Mouse (Mus musculus) liver, embryonic 16.5 days (tissue): ENCODE results near the gene Arf3. TPM values are rescaled to one million over a fixed set of nuclear protein-coding genes. Genes with fewer than 3 reads are reported as not detected.
"Not testable (repeated sequence)": the region's sequence is repeated elsewhere in the genome, so short reads cannot be mapped to it uniquely, and the experiment has no call there.

Source experiments
- ATAC-seq: fragments of 200-750 bp; cut with Nextera tagmentation; 2 replicates; pipeline ENCODE4 v1.8.0; 2017; ENCODE audit warnings: low read depth, mild to moderate bottlenecking, moderate number of reproducible peaks, moderate library complexity
- H3K27ac ChIP-seq: fragments of 300-500 bp; sonication (generic); 2 replicates; pipeline ENCODE4 v1.5.1; 2014; ENCODE audit warnings: mild to moderate bottlenecking, low read length
- H3K27me3 ChIP-seq: fragments of 300-500 bp; sonication (generic); 2 replicates; pipeline ENCODE4 v1.6.1; 2014; ENCODE audit warnings: low read depth, low read length, mixed read lengths; ENCODE audit not compliant: control insufficient read depth, insufficient read depth
- H3K36me3 ChIP-seq: fragments of 300-500 bp; sonication (generic); 2 replicates; pipeline ENCODE4 v1.6.1; 2014; ENCODE audit warnings: mild to moderate bottlenecking; ENCODE audit not compliant: control insufficient read depth, insufficient read depth
- H3K4me1 ChIP-seq: fragments of 300-500 bp; sonication (generic); 2 replicates; pipeline ENCODE4 v1.6.1; 2014; ENCODE audit warnings: low read depth, low read length, mixed read lengths; ENCODE audit not compliant: control insufficient read depth
- H3K4me2 ChIP-seq: fragments of 300-500 bp; sonication (generic); 2 replicates; pipeline ENCODE4 v1.6.1; 2014; ENCODE audit warnings: low read depth, low read length, mixed read lengths
- H3K4me3 ChIP-seq: fragments of 300-500 bp; sonication (generic); 2 replicates; pipeline ENCODE4 v1.5.1; 2014; ENCODE audit warnings: low read depth, mild to moderate bottlenecking, low read length
- H3K9ac ChIP-seq: fragments of 300-500 bp; sonication (generic); 2 replicates; pipeline ENCODE4 v1.6.1; 2014; ENCODE audit warnings: low read depth, low read length
- H3K9me3 ChIP-seq: fragments of 300-500 bp; sonication (generic); replicated peaks from 2 replicates; pipeline ENCODE4 v1.6.1; 2016; ENCODE audit warnings: low read length; ENCODE audit not compliant: control insufficient read depth
- WGBS: fragments of 180-500 bp; shearing (Covaris S2); extraction: QIAGEN DNeasy Blood & Tissue Kit; methylation state at CpG from one replicate; pipeline ENCODE4 v1.1.7; 2014; ENCODE audit not compliant: insufficient replicate concordance; 5-methylcytosine and 5-hydroxymethylcytosine counted together
- polyA plus RNA-seq: library from polyadenylated mRNA; unstranded; fragments of >200 nt; fragmentation: Nextera tagmentation; extraction: Ambion mirVana; gene quantifications from 2 replicates; pipeline ENCODE4 v1.2.1, GENCODE M21; 2015

The Arf3 gene
- polyA plus RNA-seq, 1 experiment from 2014 or later: 12.0 TPM

DNA sequence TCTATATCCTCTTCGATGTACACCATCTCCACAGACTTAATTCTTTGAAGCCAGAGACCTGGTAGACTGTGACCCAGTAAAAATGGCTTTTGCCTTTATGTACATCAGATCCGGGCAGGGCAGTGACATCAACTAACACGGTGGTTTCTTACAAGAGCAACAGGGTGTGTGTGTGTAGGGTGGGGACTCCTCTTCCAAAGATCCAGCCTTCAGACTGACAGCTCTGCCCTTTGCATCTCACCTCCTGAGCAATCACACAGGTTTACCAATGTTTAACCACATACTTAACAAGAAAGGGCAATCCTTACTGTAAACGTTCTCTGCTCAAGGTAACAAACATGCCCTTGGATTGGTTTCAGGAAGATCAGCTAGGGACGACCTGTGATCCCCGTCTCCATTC lies 15.7 kb downstream of the Arf3 start:
- H3K27ac ChIP-seq: no peak overlapping the region
- no peaks in the 10 kb centered on the region for H3K36me3 ChIP-seq
- no peak overlapping the region for H3K4me2 ChIP-seq
- 57% methylated on average over 6 of the region's 6 CpGs for WGBS
- no peaks in the 10 kb centered on the region for H3K27me3 ChIP-seq
- no peak overlapping the region for H3K4me3 ChIP-seq
- ATAC-seq: no peak
- no peak overlapping the region for H3K9ac ChIP-seq
- H3K9me3 ChIP-seq: no peaks in the 10 kb centered on the region
- no peaks in the 10 kb centered on the region for H3K4me1 ChIP-seq

DNA sequence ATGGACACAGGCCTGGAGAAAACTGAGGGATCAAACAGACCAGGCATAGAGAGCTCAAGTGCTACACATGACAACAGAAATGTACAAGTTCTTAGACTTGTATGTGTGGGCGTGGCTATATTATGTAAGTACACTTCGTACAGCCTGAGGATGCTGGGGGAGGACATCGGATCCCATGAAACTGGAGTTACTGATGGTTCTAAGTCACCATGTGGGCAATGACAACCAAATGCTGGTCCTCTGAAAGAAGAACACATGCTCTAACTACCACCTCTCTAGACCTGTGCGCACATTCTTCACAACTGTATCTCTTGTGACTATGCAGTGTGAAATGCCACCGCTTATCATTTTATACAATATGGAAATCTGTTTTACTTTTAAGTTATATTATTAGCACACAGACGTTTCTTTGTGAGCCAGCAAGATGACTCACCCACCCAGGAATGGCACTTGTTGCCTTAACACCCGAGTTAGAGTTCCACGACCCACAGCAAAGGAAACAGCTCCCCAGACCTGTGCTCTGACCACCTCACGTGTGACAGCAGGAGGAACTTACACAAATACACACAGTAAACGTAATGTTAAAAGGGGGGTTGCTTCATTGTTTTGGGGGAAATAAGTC lies 16.6 kb downstream of the Arf3 start:
- H3K27me3 ChIP-seq: no peaks in the 10 kb centered on the region
- 66% methylated on average over 10 of the region's 10 CpGs for WGBS
- H3K27ac ChIP-seq: no peak overlapping the region
- no peaks in the 10 kb centered on the region for H3K4me1 ChIP-seq
- no peak overlapping the region for H3K4me3 ChIP-seq
- no peaks in the 10 kb centered on the region for H3K36me3 ChIP-seq
- H3K9me3 ChIP-seq: no peaks in the 10 kb centered on the region
- no peak for ATAC-seq
- no peak overlapping the region for H3K4me2 ChIP-seq
- no peak overlapping the region for H3K9ac ChIP-seq

- not testable (repeated sequence) for H3K4me2 ChIP-seq
- WGBS: 82% methylated on average over 3 of the region's 3 CpGs
These were observed 19.2 kb downstream of the Arf3 start for GRCm38 (mm10) chr15:98743863-98744262.

DNA sequence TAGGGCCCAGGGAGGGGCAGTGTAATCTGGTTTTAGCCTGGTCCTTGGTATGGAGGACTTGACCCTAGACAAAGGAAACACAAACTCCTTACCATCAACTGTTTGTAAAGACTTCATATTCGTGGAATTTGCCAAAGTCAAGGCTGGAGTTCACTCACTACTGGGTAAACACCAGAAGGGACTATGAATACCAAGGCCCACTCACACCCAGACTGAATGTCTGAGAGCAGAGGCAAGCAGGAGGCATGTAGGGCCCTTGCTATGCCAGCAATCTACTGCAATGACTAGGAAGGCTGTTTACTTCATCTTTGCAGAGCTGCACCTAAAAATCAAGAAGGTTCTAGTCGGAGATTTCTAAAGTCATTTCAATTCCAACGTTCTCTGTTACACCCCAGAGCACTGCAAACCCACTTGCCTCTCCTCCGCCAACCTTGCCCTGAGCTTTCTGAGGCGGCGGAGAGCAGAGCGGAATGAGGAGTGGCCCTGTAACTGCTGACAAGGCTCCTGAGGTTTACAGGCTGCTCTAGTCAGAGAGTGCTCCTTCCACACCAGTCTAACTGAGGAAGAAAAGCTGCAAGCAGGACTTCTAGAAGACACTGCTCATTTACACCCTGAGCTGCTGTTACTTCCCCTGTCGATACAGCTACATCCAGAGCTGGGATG lies 20.1 kb downstream of the Arf3 start:
- no peak overlapping the region for H3K27ac ChIP-seq
- H3K36me3 ChIP-seq: peaks cover 6% of the 10 kb centered on the region
- H3K4me1 ChIP-seq: no peaks in the 10 kb centered on the region; the same call in 1 of the 2 replicates
- no peaks in the 10 kb centered on the region for H3K27me3 ChIP-seq
- no peak overlapping the region for H3K9ac ChIP-seq
- H3K4me2 ChIP-seq: no peak overlapping the region
- ATAC-seq: no peak
- H3K9me3 ChIP-seq: no peaks in the 10 kb centered on the region
- H3K4me3 ChIP-seq: no peak overlapping the region
- WGBS: 71% methylated on average over 8 of the region's 8 CpGs

More at GRCm38 (mm10) chr15:98743863-98744262, 19.2 kb downstream of the Arf3 start:
- not testable (repeated sequence) for H3K36me3 ChIP-seq, H3K4me1 ChIP-seq, H3K4me3 ChIP-seq, H3K9me3 ChIP-seq, H3K9ac ChIP-seq, ATAC-seq, H3K27me3 ChIP-seq, H3K27ac ChIP-seq

DNA sequence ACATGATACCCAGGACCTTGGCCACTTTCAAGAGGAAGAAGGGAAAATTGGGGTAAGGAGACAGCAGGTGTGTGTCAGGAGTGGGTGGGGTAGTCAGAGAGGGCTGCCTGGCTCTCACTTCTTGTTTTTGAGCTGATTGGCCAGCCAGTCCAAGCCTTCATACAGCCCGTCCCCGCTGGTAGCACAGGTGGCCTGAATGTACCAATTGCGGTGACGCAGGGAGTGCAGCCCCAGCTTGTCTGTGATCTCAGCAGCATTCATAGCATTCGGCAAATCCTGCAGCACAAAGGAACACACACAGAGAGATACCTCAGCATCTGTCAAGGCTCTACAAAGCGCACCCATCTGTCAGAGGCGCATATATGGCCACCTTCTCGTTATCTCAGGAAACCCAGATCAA lies 22.8 kb downstream of the Arf3 start:
- H3K4me2 ChIP-seq: no peak overlapping the region
- WGBS: 81% methylated on average over 8 of the region's 8 CpGs
- no peak overlapping the region for H3K27ac ChIP-seq
- H3K4me3 ChIP-seq: no peak overlapping the region
- no peaks in the 10 kb centered on the region for H3K9me3 ChIP-seq
- no peaks in the 10 kb centered on the region; the same call in 1 of the 2 replicates for H3K4me1 ChIP-seq
- H3K36me3 ChIP-seq: peaks cover 6% of the 10 kb centered on the region
- no peak for ATAC-seq
- H3K9ac ChIP-seq: no peak overlapping the region
- H3K27me3 ChIP-seq: no peaks in the 10 kb centered on the region

DNA sequence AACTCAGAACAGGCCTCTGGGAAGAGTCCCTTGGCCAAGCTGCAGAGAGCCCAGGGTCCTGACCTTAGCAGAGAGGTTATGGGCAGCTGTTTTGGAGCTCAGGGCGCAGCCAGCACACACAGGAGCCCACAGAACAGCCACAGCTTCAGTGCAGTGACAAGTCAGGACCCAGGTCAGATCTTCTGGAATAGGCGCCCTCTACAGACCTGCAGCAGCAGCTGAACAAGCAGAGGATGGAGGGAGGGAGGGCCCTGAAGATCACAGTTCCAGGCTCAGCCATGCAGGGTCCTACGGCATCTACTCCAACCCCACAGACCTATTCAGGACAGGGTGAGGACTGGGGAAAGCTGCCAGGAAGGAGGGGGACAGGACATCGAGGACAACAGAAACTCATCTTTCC lies 24.2 kb downstream of the Arf3 start:
- no peak overlapping the region for H3K9ac ChIP-seq
- no peaks in the 10 kb centered on the region for H3K27me3 ChIP-seq
- H3K27ac ChIP-seq: peak overlapping the region; percentile 46; the same call in 1 of the 2 replicates
- H3K4me1 ChIP-seq: peaks cover 1% of the 10 kb centered on the region
- no peaks in the 10 kb centered on the region for H3K9me3 ChIP-seq
- no peak overlapping the region for H3K4me2 ChIP-seq
- H3K4me3 ChIP-seq: no peak overlapping the region
- peaks cover 6% of the 10 kb centered on the region for H3K36me3 ChIP-seq
- peak; percentile 50 for ATAC-seq
- WGBS: 51% methylated on average over 4 of the region's 4 CpGs

DNA sequence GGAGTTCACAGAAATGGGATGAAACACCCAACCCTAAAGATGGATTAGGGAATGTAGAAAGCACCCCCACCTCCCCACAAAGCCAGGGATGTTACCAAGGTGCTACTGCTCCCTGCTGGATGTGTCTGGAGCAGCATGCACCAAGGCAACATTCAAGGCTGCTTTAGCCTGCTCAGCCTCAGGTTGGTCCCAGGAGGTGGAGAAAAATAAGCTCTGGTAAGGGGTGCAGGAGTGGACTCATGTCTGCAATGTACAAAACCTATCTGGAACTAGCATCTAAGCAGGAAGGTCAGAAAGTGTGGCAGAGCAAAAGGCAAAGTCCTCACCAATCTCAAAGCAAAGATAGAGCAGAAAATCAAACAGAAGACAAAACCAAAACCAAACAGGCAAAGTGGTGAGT lies 25.1 kb downstream of the Arf3 start:
- ATAC-seq: peak; percentile 51
- Histone ChIP-seq H3K9ac (no peak overlapping the region), H3K27me3 (no peaks in the 10 kb centered on the region), H3K4me1 (peaks cover 10% of the 10 kb centered on the region), H3K4me3 (no peak overlapping the region), H3K27ac (peak overlapping the region; percentile 17; the same call in 1 of the 2 replicates), H3K36me3 (peaks cover 6% of the 10 kb centered on the region), H3K9me3 (no peaks in the 10 kb centered on the region), H3K4me2 (no peak overlapping the region)

- Histone ChIP-seq H3K27me3 (no peaks in the 10 kb centered on the region), H3K27ac (no peak overlapping the region), H3K4me3 (no peak overlapping the region), H3K9me3 (no peaks in the 10 kb centered on the region), H3K36me3 (peaks cover 6% of the 10 kb centered on the region), H3K9ac (no peak overlapping the region), H3K4me1 (peaks cover 14% of the 10 kb centered on the region), H3K4me2 (no peak overlapping the region)
- no peak for ATAC-seq
- WGBS: 71% methylated on average over 10 of the region's 10 CpGs
These were observed 26.5 kb downstream of the Arf3 start for GRCm38 (mm10) chr15:98736521-98736920.

DNA sequence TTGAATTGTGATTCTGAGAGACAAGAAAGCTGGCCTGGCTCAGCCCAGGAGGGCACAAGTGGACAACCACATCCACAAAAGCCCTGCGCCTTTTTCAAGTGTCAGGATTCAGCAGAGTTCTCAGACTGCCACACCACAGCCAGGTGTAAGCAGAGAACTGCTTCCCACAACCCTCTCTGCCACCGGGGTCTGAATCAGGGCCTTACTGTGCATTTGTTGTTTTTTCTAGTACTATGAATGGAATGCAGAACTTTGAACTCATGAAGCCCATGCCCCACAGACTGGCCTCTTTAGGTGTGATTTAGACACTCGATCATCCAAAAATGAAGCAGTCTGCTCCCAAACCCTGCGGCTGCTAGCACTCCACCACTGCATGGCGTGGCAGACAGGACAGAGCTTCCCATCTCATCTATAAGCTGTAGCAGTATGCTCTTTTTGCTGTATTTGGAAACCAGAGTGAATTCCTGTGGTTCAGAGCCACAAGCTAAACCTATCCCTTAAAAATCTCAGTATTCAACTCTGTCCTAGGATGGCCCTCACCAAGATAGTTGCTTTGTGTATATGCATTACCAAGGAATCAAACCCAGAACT lies 28.9 kb downstream of the Arf3 start:
- H3K36me3 ChIP-seq: no peaks in the 10 kb centered on the region
- peak; percentile 20; the same call in 1 of the 2 replicates for ATAC-seq
- H3K9ac ChIP-seq: no peak overlapping the region
- peaks cover 3% of the 10 kb centered on the region; the same call in 1 of the 2 replicates for H3K27me3 ChIP-seq
- H3K9me3 ChIP-seq: no peaks in the 10 kb centered on the region
- peak overlapping the region; percentile 60 for H3K27ac ChIP-seq
- peaks cover 19% of the 10 kb centered on the region for H3K4me1 ChIP-seq
- WGBS: 54% methylated on average over 5 of the region's 5 CpGs
- no peak overlapping the region for H3K4me2 ChIP-seq
- no peak overlapping the region for H3K4me3 ChIP-seq
